Mouse (Mus musculus): ENCODE results near the gene Scn8a.

DNA sequence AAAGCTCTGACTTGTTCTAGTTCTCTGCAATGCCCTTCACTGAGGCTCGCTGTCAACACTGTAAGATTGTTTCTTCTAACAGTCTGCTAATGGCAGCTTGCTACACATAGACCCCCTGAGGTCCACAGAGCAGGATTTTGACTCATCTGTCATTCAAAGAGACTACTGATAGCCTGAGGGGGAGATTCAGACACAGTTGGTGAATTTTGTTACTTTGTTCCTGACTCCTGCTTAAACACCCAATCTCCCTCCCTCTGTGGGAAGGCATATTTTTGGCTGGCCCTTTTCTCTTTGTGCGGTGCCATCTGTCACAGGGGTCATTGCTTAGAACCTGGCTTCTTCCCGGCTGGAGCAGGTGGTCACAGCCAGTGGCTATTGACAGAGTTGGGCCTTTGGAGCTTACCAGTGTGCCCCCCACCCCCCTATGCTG lies 40.1 kb downstream of the Scn8a start:
- TF ChIP-seq GATA1 (IDR thresholded peaks at IDR 0.05; ENCODE audit: borderline replicate concordance, low read length) (no peak), FLI1 (IDR thresholded peaks at IDR 0.05; ENCODE audit: low read length) (no peak)

All from megakaryocyte, embryonic 14.5 days (primary cell).